Mouse (Mus musculus): ENCODE data around the gene Myt1l.

DNA sequence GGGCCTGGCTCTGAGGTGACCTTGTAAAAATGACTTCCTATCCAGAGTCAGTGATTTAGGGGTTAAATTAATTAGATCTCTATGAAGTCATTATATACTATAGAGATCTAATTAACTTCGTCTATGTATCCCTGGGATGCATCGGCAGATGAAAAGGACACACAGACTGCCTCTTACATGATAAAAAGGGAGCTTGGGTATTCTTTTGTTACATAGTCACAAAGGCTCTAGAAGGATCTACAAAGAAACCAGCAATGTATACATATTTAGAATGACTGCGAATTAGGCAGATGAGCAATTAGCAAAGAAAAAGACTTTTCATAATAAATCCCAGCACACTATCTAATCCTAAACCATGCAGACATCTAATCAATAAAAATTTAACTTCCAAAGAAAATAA is 170.4 kb downstream of the Myt1l start:
- TF ChIP-seq CTCF (conservative IDR thresholded peaks at IDR 0.05; ENCODE audit: low read length) (no peak), POU5F1 (IDR thresholded peaks at IDR 0.05; ENCODE audit: borderline replicate concordance, low read length) (no peak), NANOG (IDR thresholded peaks at IDR 0.05; ENCODE audit: borderline replicate concordance, low read length) (no peak)

Data from E14TG2a.4 (cell line).